Mouse (Mus musculus) hindbrain, embryonic 14.5 days (tissue): ENCODE data around the gene Ces5a. TPM values are rescaled to one million over a fixed set of nuclear protein-coding genes. Genes with fewer than 3 reads are reported as not detected.

ENCODE experiments used
- ATAC-seq: fragments of 200-750 bp; cut with Nextera tagmentation; 2 replicates; pipeline ENCODE4 v1.8.0; 2017; ENCODE audit warnings: moderate number of reproducible peaks, mild to moderate bottlenecking, moderate TSS enrichment, moderate library complexity; ENCODE audit not compliant: low FRiP score
- DNase-seq: peaks from one replicate; pipeline ENCODE4 v3.0.0-alpha.2; 2015; ENCODE audit warnings: low spot score
- H3K27ac ChIP-seq: fragments of 300-500 bp; sonication (generic); 2 replicates; pipeline ENCODE4 v1.5.1; 2014; ENCODE audit warnings: mild to moderate bottlenecking, moderate library complexity
- H3K27me3 ChIP-seq: fragments of 300-500 bp; sonication (generic); 2 replicates; pipeline ENCODE4 v1.6.1; 2014; ENCODE audit warnings: mild to moderate bottlenecking, low read length, mixed read lengths; ENCODE audit not compliant: control insufficient read depth, insufficient read depth
- H3K36me3 ChIP-seq: fragments of 300-500 bp; sonication (generic); replicated peaks from 2 replicates; pipeline ENCODE4 v1.6.1; 2014; ENCODE audit not compliant: control insufficient read depth, insufficient read depth
- H3K4me1 ChIP-seq: fragments of 300-500 bp; sonication (generic); replicated peaks from 2 replicates; pipeline ENCODE4 v1.6.1; 2014; ENCODE audit warnings: antibody characterized with exemption, low read length, mixed read lengths; ENCODE audit not compliant: control insufficient read depth, insufficient read depth
- H3K4me2 ChIP-seq: fragments of 300-500 bp; sonication (generic); replicated peaks from 2 replicates; pipeline ENCODE4 v1.6.1; 2014; ENCODE audit warnings: mild to moderate bottlenecking, moderate library complexity
- H3K4me3 ChIP-seq: fragments of 300-500 bp; sonication (generic); replicated peaks from 2 replicates; pipeline ENCODE4 v1.5.1; 2014; ENCODE audit warnings: mild to moderate bottlenecking, low read length
- H3K9ac ChIP-seq: fragments of 300-500 bp; sonication (generic); 2 replicates; pipeline ENCODE4 v1.6.1; 2014
- H3K9me3 ChIP-seq: fragments of 300-500 bp; sonication (generic); 2 replicates; pipeline ENCODE4 v1.6.1; 2016; ENCODE audit warnings: low read length; ENCODE audit not compliant: control insufficient read depth
- WGBS: fragments of 180-500 bp; shearing (Covaris S2); extraction: QIAGEN DNeasy Blood & Tissue Kit; methylation state at CpG from one replicate; pipeline ENCODE4 v1.1.7; 2014; 5-methylcytosine and 5-hydroxymethylcytosine counted together
- polyA plus RNA-seq: library from polyadenylated mRNA; unstranded; fragments of >200 nt; fragmentation: Nextera tagmentation; extraction: Ambion mirVana; gene quantifications from 2 replicates; pipeline ENCODE4 v1.2.1, GENCODE M21; 2014

Gene Ces5a
- 0.56 and 1.5 TPM in 2 replicates for polyA plus RNA-seq

DNA sequence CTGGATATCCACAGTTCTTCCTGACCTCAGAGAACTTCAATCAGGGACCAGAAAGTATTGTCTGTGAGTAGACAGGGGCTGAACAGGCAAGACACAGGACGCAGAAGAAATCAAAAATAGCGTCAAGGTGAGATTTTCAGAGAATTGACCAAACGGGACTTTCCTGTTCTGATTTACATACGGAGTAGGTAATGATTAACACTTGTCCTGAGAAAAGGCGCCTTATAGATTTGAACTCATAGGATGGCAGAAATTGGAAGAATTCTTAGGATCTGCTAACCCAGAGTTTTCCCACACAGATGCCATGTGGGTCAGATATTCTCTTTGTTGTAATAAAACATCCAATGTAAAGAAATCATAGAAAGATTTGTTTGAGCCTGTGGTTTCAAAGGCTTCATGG, at the start of gene Ces5a:
Ces5a (minus strand) TSS at position 101 of the 400 bp plus-strand sequence.
- Histone ChIP-seq H3K4me2 (no peak within 1 kb of the TSS), H3K27me3 (no peaks in the 10 kb centered on the region), H3K4me1 (no peaks in the 10 kb centered on the region), H3K9ac (no peak within 1 kb of the TSS), H3K36me3 (no peaks in the 10 kb centered on the region), H3K27ac (no peak within 1 kb of the TSS), H3K9me3 (no peaks in the 10 kb centered on the region), H3K4me3 (no peak within 1 kb of the TSS)
- DNase-seq = no peak
- WGBS = 96% methylated on average over 5 of the region's 5 CpGs
- no peak for ATAC-seq

DNA sequence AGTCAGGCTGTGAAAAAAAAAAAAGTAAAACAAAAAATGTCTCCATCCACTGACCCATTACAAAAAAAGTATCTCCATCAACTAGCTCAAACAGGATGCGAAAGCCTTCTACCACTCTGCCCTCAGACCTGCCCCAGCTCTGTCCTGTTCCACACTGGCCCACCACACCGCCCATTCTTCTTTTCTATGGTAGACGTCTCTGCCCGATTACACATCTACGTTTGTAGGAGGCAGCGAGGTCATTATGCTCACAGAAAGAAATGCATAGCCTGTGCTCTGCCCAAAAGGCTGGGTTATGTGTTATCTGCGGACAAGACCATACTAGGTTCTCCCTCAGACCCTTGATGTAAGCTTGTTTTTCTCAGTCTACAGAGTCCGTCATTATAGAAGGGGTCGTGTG, 37.2 kb upstream of the Ces5a start:
- H3K27ac ChIP-seq = peak overlapping the region; percentile 71

DNA sequence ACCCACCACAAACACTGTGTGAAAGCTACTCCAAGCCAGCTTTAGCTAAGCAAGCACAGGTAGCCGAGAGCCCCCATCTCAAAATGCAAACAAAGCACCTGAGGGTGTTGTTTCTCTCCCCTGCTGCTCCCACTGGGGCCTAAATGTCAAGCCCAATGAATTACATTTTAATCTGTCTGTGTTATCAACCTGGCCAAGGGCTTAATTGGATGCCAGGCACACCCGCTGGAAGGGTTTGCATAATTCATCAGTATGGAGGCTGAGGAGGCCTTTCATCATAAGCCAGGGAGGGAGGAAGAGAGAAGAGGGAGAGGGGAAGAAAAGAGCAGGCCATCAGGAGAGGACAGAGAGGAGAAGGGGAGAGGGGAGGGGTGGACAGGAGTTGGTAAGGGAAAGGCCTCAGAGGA, 36.5 kb upstream of the Ces5a start:
- peak; percentile 60 for DNase-seq
- Histone ChIP-seq H3K9me3 (no peaks in the 10 kb centered on the region), H3K27ac (peak overlapping the region; percentile 71), H3K4me1 (peaks cover 43% of the 10 kb centered on the region), H3K9ac (no peak overlapping the region), H3K4me3 (no peak overlapping the region), H3K4me2 (no peak overlapping the region), H3K27me3 (no peaks in the 10 kb centered on the region), H3K36me3 (no peaks in the 10 kb centered on the region)
- peak; percentile 64 for ATAC-seq
- 7% methylated on average over 2 of the region's 2 CpGs for WGBS

More for the DNA sequence above, 37.2 kb upstream of the Ces5a start:
- H3K9me3 ChIP-seq = no peaks in the 10 kb centered on the region
- ATAC-seq (no peak), DNase-seq (no peak)
- H3K4me2 ChIP-seq = no peak overlapping the region
- H3K9ac ChIP-seq = no peak overlapping the region
- no peaks in the 10 kb centered on the region for H3K27me3 ChIP-seq
- H3K4me1 ChIP-seq = peaks cover 43% of the 10 kb centered on the region
- no peak overlapping the region for H3K4me3 ChIP-seq
- no peaks in the 10 kb centered on the region for H3K36me3 ChIP-seq
- 68% methylated on average over 9 of the region's 9 CpGs for WGBS

DNA sequence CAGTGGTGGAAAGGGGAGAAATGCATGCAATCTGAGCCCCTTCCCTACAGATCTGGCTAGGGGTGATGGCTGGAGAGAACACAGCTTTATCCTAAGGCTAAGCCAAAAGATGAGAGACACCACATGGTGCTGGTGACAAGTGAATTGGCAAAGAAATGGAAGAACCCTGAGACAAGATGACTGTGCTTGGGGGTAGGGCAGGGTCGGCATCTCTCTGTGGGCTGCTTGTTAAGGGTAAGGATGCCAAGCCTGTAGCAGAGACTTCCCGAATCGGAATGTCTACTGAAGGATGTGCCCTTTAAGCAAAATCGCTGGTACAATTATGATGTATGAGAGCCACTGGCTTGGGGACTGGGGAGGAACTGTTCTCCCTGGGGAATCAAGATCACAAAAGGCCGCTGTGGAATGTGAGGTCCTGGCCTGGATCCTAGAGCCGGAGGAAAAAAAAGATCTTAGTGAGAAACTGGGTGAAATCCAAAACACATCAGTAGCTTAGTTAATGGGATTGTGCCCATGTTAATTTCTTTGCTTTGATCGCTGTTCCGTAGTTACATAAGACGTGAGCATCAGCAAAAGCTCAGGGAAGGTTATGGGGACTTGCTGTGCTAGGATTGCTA, 35.8 kb upstream of the Ces5a start:
- 8% methylated on average over 9 of the region's 9 CpGs for WGBS
- Histone ChIP-seq H3K36me3 (no peaks in the 10 kb centered on the region), H3K4me1 (peaks cover 48% of the 10 kb centered on the region), H3K27me3 (no peaks in the 10 kb centered on the region), H3K27ac (peak overlapping the region; percentile 71), H3K4me2 (no peak overlapping the region), H3K4me3 (no peak overlapping the region), H3K9ac (no peak overlapping the region), H3K9me3 (no peaks in the 10 kb centered on the region)
- peak; percentile 28 for ATAC-seq
- DNase-seq = peak; percentile 66

DNA sequence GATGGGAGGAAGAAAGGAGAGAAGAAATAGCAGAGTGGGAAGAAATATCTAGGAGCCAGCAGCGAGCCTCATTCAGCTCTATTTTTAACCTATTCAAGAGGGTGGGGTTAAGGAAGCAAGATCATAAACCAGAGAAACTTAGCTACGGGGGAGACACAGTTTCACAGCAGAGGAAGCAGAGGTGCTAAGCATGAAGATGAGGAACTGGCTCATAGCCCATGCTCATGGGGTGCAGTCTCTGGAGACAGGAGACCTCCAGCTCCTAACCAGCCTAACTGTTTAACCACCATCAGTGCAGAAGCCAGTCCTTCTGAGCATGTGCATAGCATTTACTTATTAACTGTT, 34.5 kb upstream of the Ces5a start:
- no peaks in the 10 kb centered on the region for H3K36me3 ChIP-seq
- ATAC-seq (no peak), DNase-seq (no peak)
- H3K27me3 ChIP-seq = no peaks in the 10 kb centered on the region
- H3K9ac ChIP-seq = 0 out of 2 replicates have a peak overlapping the region, but pooled peaks have one; percentile 12
- H3K27ac ChIP-seq = peak overlapping the region; percentile 90
- no peaks in the 10 kb centered on the region for H3K9me3 ChIP-seq
- H3K4me3 ChIP-seq = no peak overlapping the region
- H3K4me1 ChIP-seq = peaks cover 49% of the 10 kb centered on the region
- peak overlapping the region; percentile 18; the same call in 1 of the 2 replicates for H3K4me2 ChIP-seq
- WGBS = 35% methylated on average over 2 of the region's 2 CpGs

DNA sequence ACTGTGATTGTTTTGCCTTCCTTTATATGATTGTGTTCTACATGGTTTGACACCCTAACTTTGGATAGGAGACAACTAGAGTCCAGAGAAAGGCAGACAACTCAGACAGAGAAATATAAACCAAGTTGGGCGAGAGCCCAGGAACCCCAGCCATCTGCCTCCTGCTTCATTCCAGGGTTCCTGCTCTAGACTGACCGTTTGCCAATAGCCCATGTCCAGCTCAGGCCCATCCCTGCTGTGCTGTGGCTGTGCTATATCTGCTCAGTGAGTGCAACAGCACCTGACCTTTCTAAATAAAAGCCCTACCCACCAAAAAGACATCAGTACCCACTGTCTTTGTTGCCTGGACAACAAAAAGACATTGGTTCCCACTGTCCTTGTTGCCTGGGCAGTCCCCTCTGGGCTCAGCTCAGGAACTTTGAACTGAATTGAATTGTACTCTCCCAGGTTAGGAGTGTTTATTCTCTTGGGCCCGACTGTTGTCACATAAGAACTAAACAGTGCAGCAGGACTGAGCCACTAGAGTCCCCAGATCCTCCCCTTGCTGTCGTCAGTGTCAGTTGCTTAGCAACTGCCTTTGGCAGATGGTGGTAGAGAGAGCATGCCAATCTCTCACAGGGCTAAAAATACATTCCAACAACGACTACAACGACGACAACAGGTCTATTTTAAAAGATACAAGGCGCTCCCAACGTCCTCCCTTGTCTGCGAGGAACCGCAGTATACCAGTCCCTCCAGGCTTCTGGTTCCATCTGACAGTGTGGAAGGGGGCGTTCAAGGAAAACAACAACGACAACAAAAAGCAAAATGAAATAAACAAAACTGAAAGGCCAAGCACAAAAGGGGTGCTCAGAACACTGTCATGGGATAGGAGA, 33.9 kb upstream of the Ces5a start:
- peak overlapping the region; percentile 18; the same call in 1 of the 2 replicates for H3K4me2 ChIP-seq
- no peaks in the 10 kb centered on the region for H3K9me3 ChIP-seq
- ATAC-seq (peak; percentile 77), DNase-seq (peak; percentile 78)
- H3K9ac ChIP-seq = 0 out of 2 replicates have a peak overlapping the region, but pooled peaks have one; percentile 12
- H3K36me3 ChIP-seq = no peaks in the 10 kb centered on the region
- H3K4me1 ChIP-seq = peaks cover 49% of the 10 kb centered on the region
- H3K27me3 ChIP-seq = no peaks in the 10 kb centered on the region
- 24% methylated on average over 13 of the region's 13 CpGs for WGBS
- peak overlapping the region; percentile 90 for H3K27ac ChIP-seq
- no peak overlapping the region for H3K4me3 ChIP-seq

DNA sequence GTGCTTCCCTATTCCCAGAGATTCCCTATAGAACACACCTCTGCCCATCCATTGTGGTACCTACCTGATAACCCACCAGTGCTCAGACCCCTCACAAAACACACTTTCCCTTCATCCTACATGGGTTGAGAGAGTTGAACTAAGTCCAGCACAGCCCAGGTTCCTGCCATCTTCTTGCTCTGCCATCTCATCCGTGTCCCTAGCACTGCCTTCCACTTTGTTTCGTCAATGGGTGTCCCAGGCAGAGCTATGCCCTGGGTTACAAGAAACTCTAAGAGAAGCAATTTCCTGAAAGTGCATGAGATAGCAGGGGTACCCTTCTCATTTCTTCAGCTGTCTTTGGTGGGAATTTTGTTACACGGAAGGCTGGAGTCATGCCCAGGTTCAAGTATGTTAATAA, 33.0 kb upstream of the Ces5a start:
- DNase-seq (no peak), ATAC-seq (no peak)
- Histone ChIP-seq H3K27me3 (no peaks in the 10 kb centered on the region), H3K27ac (no peak overlapping the region), H3K4me3 (no peak overlapping the region), H3K36me3 (no peaks in the 10 kb centered on the region), H3K4me1 (peaks cover 49% of the 10 kb centered on the region), H3K9ac (no peak overlapping the region), H3K9me3 (no peaks in the 10 kb centered on the region), H3K4me2 (no peak overlapping the region)
- WGBS = 97% methylated on average over 3 of the region's 3 CpGs

DNA sequence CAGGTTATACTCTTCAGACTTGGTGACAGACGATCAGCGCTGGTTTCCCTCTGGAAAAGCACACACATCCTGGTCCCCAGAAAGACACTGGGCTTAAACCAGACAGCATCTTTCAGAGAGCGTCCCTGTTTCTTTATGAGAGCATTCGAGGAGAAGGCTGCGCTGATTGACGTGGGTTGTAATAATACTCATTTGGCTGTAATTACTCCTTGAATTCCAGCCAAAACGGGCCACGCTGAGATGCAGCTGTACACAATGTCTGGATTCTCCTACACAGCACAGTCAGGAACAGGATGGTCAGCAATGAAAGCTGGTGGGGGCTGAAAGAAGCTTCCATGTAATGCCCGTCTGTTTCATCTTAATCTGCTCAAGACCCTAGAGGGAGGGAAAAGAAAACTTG, 31.5 kb upstream of the Ces5a start:
- H3K9ac ChIP-seq = no peak overlapping the region
- 57% methylated on average over 9 of the region's 9 CpGs for WGBS
- no peaks in the 10 kb centered on the region for H3K9me3 ChIP-seq
- ATAC-seq = no peak
- no peak overlapping the region for H3K4me3 ChIP-seq
- peaks cover 35% of the 10 kb centered on the region for H3K4me1 ChIP-seq
- H3K27ac ChIP-seq = no peak overlapping the region
- H3K4me2 ChIP-seq = no peak overlapping the region
- H3K36me3 ChIP-seq = no peaks in the 10 kb centered on the region
- peak; percentile 74 for DNase-seq
- H3K27me3 ChIP-seq = no peaks in the 10 kb centered on the region

DNA sequence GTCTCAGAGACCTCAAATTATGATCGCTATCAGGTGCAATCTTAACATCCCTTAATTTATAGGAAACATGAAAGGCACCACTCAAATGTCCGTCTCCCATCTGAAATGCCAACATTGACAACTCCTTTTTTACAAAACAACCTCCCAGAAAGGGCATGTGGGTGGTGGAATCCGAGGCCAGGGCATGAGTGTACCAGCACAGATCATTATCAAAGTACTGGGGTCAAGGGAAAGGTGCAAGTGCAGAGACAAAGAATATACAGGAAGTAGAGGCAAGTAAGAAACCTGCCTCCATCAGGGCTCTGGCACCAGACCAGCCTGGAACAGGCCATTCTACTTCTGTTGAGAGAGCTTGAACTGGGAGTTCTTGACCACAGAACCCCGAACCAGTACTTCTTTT, 29.0 kb upstream of the Ces5a start:
- WGBS = 82% methylated on average over 4 of the region's 4 CpGs
- H3K9me3 ChIP-seq = no peaks in the 10 kb centered on the region
- no peaks in the 10 kb centered on the region for H3K36me3 ChIP-seq
- H3K4me1 ChIP-seq = peaks cover 12% of the 10 kb centered on the region
- no peak overlapping the region for H3K4me3 ChIP-seq
- ATAC-seq (no peak), DNase-seq (no peak)
- no peak overlapping the region for H3K9ac ChIP-seq
- H3K4me2 ChIP-seq = no peak overlapping the region
- no peak overlapping the region for H3K27ac ChIP-seq
- H3K27me3 ChIP-seq = no peaks in the 10 kb centered on the region
